Comparison of ENCODE assay signal across 11 mouse cellular contexts in genomic region chr5:38137163-38137562, GRCm38 (mm10). TPM values are rescaled to one million over a fixed set of nuclear protein-coding genes. Genes with fewer than 3 reads are reported as not detected.
"Had no signal": no experiment of that assay in that cellular context is flagged by ENCODE, and none has a peak within 500 bp of the region (broad histone marks: within the 10 kb centered on the region; RNA-seq: fewer than 3 reads in every experiment).

No protein-coding gene starts in this region.

- H3K27me3 ChIP-seq: liver, embryonic 15.5 days; lung, embryonic 15.5 days; megakaryocyte, embryonic 14.5 days; midbrain, embryonic 12.5 days; neural tube, embryonic 12.5 days had no signal

- H3K9me3 ChIP-seq: liver, embryonic 15.5 days; lung, embryonic 15.5 days; megakaryocyte, embryonic 14.5 days; midbrain, embryonic 12.5 days; neural tube, embryonic 12.5 days had no signal

- H3K4me1 ChIP-seq: liver, embryonic 15.5 days; lung, embryonic 15.5 days; midbrain, embryonic 12.5 days; neural tube, embryonic 12.5 days had no signal

- H3K9ac ChIP-seq: liver, embryonic 15.5 days; lung, embryonic 15.5 days; midbrain, embryonic 12.5 days; neural tube, embryonic 12.5 days had no signal

- H3K36me3 ChIP-seq: liver, embryonic 15.5 days had no signal

- H3K27ac ChIP-seq: liver, embryonic 15.5 days; lung, embryonic 15.5 days; macrophage; midbrain, embryonic 12.5 days; neural tube, embryonic 12.5 days; stomach, postnatal 0 days had no signal

- H3K4me3 ChIP-seq: liver, embryonic 15.5 days; lung, embryonic 15.5 days; megakaryocyte, embryonic 14.5 days; midbrain, embryonic 12.5 days; neural tube, embryonic 12.5 days had no signal

- H3K4me2 ChIP-seq: liver, embryonic 11.5 days; liver, embryonic 15.5 days; lung, embryonic 15.5 days; midbrain, embryonic 12.5 days; neural tube, embryonic 12.5 days had no signal

- DNase-seq: kidney, adult 8-10 months; kidney, postnatal 25 days; thymus, postnatal 4 days had no signal

RNA-seq across cellular contexts. Expression of gene Nsg1, which starts 22.5 kb away (rescaled TPM):
- polyA plus RNA-seq: macrophage had no signal
